Mouse (Mus musculus) natural killer cell, adult 2 months (primary cell): ENCODE measurements around the gene 1700018B08Rik.

Experiments used
- DNase-seq, 2 experiments: peaks; one replicate each; pipeline ENCODE4 v3.0.0; 2022; ENCODE audit warnings: low spot score in 2 of 2

Gene 1700018B08Rik

DNA sequence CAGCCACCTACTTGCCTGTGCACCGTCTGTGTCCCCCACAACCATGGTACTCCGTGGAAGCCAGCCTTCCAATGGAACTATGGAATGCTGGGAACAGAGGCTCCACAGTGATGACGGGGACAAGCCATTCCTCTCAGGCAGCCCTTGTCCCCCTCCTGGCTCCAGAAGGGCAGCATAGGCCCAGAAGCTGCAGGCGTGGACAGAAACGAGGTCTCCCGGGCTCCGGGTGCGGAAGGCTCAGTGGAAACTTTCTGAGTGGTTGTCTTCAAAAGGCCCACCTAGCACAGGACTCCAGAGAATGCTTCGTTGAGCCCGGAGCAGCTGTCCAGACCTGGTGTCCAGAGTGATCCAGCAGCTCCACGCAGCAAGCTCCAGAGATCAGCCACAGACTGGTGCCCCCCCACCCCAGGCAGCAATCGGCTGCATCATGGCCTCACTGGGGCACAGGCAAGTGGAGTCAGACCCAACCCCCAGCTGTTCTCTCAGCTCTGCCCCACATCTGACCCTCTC is at the start of gene 1700018B08Rik:
Gene 1700018B08Rik, minus strand, starts transcription at position 45 of the 510 bp plus-strand sequence.
- no peak for DNase-seq

DNA sequence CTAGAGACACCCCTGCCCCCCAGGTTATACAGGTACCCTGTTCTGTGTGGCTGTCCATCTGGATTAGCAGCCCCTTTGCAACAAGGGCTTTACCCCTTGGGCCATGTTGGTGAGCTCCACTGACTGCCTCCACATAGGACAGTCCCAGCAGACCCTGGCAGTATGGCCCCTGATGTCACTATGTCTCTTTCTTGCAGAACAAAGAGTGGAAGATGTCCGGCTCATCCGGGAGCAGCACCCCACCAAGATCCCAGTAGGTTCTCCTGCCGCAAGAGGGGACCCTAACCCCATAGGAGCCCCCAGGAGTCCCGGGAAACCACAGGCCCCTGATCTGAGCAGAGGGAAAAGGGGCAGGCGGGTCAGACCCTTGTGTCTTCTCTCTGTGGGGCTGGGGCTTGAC is 49.2 kb upstream of the 1700018B08Rik start:
- DNase-seq: no peak

DNA sequence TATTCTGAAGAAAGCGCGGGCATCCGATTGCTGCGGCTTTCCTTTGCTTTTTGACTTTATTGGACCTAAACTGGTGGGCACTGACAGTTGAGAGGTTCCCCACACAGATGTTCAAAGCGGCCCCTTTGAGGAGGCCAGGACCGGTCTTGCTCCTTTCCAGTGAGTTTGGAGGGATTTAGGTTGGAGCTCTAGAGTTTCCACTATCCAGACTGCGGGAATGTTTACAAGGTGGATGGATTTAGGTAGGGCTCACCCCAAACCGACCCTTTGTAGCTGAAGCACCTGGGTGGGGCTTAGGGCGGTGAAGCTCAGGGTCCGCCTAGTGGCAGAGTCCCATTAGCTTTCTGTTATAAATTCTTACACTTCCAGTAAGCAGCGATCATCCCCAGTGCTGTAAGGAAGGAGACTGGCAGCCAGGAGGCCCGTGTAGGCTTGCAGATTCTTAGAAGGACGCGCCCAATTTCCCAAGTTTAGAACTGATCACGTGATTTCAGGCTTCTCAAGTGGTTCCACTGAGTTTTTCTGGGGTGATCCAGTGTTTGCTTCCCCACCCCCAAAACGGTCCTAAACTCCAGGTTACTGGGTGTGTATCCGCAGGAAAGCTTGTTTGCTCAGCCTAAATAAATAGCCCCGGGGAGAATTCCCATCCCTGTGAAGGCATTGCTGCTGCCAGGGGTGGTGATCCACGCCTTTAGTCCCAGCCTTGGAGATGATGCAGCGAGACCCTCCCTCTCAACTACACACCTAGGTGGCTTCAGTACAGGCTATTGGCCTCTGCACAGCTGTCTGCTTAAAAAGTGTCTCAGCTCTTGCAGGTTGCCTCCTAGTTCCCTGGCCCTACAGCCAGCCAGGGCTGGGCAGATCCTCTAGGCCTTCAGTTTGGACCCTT is 47.3 kb upstream of the 1700018B08Rik start:
- peak in 1 of 2 experiments; percentile 55 for DNase-seq

DNA sequence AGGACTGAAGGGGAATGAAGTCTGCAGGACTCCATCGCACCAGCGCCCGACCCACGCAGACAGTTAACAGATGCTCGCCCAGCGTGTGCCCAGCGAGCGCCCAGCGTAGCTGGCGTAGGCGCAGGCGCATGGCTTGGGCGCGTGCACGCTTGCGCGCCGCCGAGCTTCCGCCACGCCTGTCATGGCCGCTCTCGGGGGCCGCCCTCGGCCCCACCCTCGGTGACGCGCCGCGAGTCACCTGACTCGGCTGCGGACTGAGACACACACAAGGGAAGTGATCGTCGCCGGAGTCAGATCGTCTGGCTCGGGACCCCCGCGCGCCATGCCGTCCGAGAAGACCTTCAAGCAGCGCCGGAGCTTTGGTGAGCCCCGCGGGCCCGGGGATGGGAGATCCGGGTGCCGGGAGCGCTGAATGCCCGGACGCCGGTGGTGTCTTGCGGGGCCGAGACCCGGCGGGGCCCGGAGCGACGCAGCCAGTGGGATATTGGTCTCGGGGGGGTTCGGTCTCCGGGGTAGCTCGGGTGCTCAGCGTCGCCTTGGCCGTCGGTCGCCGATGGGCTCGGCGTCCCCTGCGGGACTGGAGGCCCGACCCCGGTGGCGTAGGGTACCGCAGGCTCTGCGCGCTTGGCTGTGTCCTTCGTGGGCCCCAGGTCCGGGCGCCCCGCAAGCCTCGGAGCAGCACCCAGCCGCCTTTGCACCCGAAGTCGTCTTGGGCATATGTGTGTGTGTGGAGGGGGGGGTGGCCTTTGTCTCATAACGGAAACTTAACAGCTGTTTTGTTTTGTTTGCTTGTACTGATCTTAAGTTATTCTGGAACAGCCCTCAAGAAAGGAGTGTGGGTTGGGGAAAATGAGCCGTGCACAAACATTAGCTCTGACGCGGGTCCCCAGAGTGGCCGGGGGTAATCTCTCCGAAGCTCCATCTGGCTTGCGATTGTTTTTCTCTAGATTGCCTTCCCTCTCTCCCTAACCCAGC is 46.4 kb upstream of the 1700018B08Rik start, which contains the start of gene Map1lc3b:
Gene Map1lc3b, plus strand, starts transcription at position 159 of the 975 bp plus-strand sequence.
- peak; percentile 95 to 97 for DNase-seq

DNA sequence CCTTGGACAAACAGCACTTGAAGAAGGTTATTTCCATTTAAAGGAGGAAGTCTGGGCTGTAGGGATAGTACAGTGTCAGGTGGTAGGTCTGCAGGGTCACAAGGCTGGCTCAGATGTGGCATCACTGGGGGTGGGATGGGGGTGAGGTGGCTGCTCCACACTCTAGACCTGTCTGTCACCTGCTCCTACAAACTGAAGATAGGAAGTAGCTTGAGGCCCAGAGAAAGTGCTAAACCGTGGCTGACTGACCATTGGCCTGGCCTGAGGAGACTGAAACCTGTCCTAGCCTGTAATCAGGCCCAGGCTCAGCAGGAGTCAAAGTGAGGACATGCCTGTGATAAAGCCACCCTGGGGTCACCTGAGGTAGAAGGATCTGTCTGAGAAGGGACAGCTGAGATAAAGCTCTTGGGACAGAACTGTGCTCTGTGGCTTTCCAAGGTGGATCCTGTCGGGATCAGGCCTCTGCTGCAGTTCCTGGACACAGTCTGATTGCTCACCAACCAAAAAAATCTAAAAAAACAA is 45.1 kb upstream of the 1700018B08Rik start:
- no peak for DNase-seq

DNA sequence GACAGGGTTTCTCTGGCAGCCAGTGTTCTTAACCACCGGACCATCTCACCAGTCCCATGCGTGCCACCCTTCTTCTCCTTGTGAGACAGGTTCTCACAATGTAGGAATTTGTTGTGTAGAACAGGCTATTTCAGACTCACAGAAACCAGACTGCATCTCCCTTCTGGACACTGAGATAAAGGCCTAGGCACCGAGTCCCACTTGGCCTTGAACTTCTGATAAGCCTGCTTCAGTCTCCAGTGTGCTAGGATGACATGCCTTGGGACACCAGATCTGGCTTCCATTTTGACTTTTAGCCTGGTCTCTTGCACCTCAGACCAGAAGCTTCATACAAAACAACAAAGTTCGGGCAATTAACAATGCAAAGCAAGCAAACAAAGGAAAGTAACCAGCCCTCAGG is 44.6 kb upstream of the 1700018B08Rik start:
- no peak for DNase-seq

DNA sequence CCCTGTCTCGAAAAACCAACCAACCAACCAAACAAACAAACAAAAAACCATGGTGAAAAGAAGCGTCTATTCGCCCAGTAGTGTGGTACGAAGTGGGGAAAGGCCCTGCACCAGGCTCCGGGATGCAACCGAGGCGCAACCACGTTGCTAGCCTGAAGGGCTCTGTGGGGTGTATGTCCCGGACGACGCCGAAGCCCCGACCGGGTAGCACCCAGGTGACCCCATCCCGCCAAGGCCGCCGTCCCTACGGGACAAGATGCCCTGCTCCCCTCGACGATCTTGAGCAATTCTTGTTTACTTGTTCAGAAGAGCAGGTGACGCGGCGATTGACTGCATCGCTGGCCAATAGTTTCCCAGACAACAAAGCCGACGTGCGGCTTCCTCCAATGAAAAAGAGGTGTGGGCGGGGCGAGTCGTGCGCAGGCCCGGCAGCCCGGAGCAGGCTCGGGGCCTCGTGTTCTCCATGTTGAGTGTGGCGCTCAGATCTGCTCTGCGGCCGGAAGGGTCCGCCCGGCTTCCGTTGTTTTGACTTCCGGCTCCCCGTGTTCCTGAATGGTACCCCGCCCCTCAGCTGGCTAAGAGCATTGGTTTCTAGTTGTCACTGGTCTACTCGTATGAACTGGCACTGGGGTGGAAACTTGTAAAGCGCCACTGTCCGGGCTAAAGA is 41.2 kb upstream of the 1700018B08Rik start:
- DNase-seq: peak; percentile 99

DNA sequence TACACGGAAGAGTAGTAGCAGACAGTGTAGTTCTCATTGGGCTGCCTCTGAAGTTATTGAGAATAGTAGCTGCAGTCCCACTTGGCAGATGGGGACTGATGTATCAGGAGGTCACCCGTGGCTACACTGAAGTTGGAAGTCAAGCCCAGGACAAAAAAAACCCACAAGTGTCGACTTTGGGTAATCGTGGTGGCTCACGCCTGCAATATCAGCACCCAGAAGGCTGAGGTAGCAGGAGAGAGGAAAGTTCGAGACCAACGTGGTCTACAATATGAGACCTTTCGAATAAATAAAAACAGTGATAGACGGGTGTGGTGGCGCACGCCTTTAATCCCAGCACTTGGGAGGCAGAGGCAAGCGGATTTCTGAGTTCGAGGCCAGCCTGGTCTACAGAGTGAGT is 40.6 kb upstream of the 1700018B08Rik start:
- DNase-seq: no peak

DNA sequence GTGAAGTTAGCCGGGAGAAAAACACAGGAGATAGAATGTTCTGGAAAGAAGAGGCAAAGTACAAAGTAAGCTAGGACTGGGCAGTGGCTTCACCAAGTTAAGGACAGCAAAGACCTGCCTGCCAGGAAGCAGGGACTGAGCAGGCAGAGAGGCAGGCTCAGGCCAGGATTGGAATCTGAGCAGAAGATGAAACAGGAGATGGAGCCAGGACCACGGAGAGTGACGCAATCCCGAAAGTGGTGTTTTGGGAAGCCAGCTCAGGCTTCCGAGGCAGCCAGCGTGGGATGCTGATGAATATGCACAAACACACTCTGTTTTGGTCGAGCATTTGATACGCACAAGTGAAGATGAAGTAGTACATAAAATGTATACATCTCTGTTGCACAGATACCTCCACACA is 39.5 kb upstream of the 1700018B08Rik start:
- no peak for DNase-seq

DNA sequence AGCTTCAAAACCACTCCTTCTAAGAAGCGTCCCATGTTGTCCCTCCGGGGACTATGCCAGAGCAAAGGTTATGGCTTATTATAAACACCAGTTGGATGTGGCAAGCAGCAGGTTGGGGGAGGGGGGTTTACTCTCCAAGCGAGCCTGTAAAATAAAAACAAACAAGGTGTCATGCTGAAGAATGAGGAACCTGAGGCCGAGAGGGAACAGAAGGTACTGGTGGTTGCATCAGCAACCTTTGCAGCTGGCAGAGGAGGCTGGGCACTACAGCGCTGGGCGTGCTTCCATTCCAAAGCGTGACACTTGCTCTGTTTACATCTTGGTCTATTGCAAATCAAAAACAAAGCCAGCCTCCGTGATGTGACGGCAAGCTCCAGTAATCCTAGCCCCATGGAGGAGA is 36.3 kb upstream of the 1700018B08Rik start:
- DNase-seq: peak in 1 of 2 experiments; percentile 33

DNA sequence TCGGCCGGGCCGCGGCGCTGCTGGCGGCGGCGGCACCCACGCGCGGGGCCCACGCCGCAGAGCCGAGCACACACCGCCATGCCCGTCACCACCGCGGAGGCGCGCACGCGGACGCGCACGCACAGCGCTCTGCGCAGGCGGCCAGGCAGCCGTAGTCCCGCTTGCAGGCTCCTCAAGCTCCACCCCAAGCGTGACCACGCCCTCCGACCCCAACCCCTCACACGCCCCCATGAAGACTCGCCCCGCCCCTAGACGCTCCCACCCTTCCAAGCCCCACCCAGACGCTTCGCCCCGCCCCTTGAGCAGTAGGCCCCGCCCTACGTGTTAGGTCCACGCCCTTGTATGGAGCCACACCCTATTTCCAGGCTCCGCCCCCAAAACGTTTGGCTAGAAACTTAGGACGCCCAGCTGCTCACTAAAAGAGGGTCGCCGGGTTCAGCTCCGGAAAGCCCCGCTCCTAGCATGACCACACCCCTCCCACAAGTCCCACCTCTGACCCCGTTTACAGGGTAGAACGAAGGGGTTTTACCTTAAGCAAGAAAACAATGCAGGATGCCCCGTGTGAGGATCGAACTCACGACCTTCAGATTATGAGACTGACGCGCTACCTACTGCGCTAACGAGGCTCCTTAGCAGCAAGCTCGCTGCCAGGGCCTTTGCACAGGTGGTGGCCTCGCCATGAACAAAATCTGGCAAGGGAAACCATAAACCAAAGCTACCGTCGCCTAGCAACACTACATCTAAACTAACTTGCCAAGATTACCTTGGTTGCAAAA is 34.7 kb upstream of the 1700018B08Rik start, which contains the start of gene Fbxo31:
Gene Fbxo31, minus strand, starts transcription at position 131 of the 776 bp plus-strand sequence.
- DNase-seq: peak; percentile 85 to 92

DNA sequence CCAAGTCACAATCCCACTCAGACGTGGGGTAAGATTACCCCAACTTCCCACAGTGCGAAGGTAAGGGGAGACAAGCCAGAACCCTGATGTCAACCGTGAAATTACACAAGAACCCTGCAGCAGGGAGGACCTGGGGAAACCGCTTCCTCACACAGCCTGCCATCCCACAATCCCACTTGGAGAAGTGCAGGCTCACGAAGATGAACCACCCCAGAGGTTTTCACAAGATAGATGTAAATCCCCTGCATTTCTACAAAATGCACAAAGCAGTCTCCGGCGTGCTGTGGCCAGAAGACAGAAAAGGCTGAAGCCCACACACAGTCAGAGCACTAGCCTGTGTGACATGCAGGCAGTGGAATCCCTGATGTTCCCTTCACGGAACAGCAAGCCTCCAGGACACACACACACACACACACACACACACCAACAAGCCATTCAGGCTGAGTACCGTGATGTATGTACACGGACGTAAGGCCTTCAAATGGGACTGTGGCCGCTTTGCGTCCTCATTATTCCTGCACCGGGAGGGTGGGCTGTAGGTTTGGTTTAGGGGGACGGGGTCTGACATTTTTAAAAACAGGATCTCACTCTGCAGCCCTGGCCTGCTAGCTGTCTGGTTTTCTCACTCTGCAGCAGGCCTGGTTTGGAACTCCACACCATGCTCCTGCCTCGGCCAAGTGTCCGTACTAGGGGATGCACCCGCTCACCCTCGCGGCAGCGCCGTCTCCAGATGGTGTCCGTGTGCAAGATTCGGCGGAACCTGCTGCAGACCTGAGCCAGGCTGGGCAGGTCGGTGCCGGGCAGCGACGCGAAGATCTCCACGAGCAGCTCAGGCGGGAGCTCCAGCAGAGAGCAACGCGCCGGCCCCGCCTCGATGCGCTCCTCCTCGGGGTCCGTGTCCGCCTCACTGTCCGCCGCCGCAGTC is 33.9 kb upstream of the 1700018B08Rik start:
- no peak for DNase-seq

DNA sequence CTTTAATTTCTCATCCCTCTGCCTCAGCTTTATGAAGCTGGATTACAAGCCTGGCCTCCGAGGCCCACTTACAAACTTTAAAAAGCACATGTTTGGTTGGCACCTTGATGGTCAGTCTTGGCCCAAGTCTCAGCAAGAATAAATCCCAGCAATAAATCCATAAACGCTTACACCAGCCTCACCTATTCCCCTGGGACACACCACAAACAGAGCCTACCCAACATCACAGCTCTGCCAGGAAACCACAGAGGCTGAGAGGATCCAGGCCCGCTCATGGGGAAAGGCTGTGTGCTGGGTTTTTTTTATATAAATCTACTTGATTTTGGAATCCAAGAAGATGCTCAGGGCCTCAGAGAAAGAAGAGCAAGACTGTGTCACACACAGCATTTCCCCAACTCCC is 31.5 kb upstream of the 1700018B08Rik start:
- DNase-seq: no peak

DNA sequence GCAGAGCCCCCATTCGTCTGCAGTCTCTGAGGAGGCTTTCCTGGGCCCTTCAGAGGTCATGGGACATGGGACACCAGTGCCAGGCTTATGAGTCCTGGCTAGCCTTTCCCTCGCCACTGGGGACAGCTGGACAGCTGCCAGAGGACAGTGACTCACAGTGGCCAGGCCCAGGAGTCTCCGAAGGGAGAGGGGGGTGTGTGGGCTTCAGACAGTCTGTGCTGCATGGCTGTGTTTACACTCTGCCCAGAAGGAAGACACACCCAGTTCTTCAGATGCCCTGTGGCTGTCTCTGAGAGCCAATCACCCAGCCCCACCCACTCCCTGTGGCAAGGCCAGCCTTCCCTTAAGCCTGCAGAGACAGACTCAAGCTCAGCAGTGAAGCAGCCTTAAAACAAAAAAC is 29.2 kb upstream of the 1700018B08Rik start:
- peak; percentile 49 to 72 for DNase-seq

DNA sequence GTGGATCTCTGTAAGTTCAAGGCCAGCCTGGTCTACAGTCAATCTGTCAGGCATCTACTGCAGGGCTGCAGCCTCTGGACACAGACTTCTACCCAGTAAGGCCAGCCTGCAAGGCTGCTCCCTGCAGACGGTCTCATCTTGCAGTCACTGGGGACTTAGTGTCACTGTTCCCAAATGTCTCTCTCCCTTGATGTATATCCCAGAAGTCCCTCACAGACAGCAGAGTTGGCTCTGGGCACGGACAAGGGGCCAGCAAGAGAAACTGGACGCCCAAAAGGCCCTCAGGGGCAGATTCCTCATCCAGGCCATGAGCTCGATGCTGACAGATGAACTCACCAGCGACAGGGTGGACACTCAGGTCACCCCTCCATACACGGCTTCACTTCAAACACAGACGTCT is 28.0 kb upstream of the 1700018B08Rik start:
- DNase-seq: no peak

DNA sequence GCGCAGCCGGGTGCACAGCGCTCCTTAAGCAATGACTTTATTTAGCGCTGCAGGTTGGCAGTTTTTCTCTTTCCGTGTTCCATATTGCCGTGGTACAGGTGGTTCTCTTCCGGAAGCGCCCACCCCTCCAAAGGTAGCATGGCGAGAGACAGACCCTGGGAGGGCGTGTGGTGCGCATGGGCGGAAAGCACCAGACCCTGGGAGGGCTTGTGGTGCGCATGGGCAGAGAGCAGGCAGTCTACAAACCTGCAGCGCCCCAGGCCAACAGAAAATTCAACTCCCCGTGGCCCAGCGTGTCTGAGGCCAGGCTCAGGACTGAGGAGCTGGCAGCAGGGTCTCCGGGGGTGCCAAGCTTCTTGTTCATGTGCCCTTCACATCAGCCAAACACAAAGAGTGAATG is 26.7 kb upstream of the 1700018B08Rik start:
- no peak for DNase-seq

DNA sequence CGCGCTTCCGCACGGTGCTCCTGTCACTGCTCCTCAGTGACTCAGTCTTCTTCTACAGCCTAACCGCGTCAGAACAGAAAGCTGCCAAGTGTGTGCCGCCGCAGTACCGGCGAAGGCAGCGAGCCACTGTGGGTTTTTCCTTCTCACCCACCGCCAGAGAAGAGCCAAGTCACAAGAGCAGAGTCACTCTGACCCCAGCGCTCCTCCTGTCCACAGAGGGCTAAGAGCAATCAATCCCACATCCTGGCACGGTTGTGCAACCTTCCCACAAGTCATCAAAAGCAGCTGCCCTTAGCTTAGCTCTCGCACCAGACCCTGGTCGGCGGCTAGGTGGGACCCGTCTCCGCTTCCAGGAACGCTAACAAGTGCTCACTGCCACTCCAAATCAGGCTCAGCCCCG is 26.2 kb upstream of the 1700018B08Rik start:
- DNase-seq: peak; percentile 36 to 67

DNA sequence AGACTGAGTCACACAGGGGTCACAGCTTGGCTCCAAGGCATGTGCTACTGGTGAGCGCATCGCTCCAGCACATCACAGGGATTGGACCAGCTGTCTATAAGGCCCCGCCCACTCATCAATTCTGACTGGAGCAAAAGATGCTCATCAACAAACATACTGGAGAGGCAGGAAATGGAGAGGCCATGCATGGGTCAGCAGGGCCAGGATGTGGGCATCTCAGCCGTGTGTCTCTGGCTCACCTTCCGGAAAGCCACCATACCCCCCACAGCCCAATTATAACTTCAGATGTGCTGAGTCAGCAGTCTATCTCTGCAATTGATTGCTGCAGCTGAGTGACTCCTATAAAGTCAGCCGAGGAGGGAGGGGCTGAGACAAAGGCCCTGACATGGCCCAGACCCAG is 24.2 kb upstream of the 1700018B08Rik start:
- DNase-seq: peak; percentile 24 to 44

DNA sequence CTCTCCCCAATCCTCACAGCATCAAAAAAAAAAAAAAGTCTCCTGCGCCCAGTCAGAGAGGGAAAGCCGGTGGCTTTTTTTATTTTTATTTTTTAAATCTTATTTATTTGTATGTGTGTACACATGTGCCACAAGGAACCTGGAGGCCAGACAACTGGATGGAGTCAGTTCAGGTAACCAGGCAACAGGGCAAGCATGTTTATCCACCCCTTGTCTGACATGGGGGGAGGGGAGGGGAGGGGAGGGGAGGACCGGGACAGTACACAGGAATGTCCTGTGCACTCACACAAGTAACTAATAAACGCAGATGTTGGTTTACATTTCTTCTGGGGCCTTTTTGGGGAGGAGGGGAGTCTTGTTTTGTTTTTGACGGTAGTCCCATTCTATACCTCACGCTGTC is 19.6 kb upstream of the 1700018B08Rik start:
- DNase-seq: no peak
